Mouse (Mus musculus) midbrain, embryonic 16.5 days (tissue): ENCODE results near the gene Gpc6. TPM values are rescaled to one million over a fixed set of nuclear protein-coding genes. Genes with fewer than 3 reads are reported as not detected.

Experiments
- ATAC-seq: fragments of 200-750 bp; cut with Nextera tagmentation; 2 replicates; pipeline ENCODE4 v1.8.0; 2017; ENCODE audit warnings: moderate TSS enrichment
- H3K27ac ChIP-seq: fragments of 300-500 bp; sonication (generic); 2 replicates; pipeline ENCODE4 v1.5.1; 2014; ENCODE audit warnings: mild to moderate bottlenecking, low read length, mixed read lengths
- H3K27me3 ChIP-seq: fragments of 300-500 bp; sonication (generic); 2 replicates; pipeline ENCODE4 v1.6.1; 2014; ENCODE audit warnings: low read depth, low read length, mixed read lengths; ENCODE audit not compliant: control insufficient read depth, insufficient read depth
- H3K36me3 ChIP-seq: fragments of 300-500 bp; sonication (generic); 2 replicates; pipeline ENCODE4 v1.6.1; 2014; ENCODE audit warnings: mild to moderate bottlenecking, low read length, moderate library complexity, mixed read lengths; ENCODE audit not compliant: control insufficient read depth, insufficient read depth
- H3K4me1 ChIP-seq: fragments of 300-500 bp; sonication (generic); 2 replicates; pipeline ENCODE4 v1.6.1; 2014; ENCODE audit warnings: mild to moderate bottlenecking, low read length, mixed read lengths; ENCODE audit not compliant: control insufficient read depth, insufficient read depth
- H3K4me2 ChIP-seq: fragments of 300-500 bp; sonication (generic); 2 replicates; pipeline ENCODE4 v1.6.1; 2014; ENCODE audit warnings: mild to moderate bottlenecking, low read length, mixed read lengths
- H3K4me3 ChIP-seq: fragments of 300-500 bp; sonication (generic); 2 replicates; pipeline ENCODE4 v1.5.1; 2014; ENCODE audit warnings: low read depth, mild to moderate bottlenecking, low read length, moderate library complexity, mixed read lengths
- H3K9ac ChIP-seq: fragments of 300-500 bp; sonication (generic); 2 replicates; pipeline ENCODE4 v1.6.1; 2014; ENCODE audit warnings: low read depth, low read length, mixed read lengths
- H3K9me3 ChIP-seq: fragments of 300-500 bp; sonication (generic); replicated peaks from 2 replicates; pipeline ENCODE4 v1.6.1; 2014; ENCODE audit warnings: mild to moderate bottlenecking, low read length, mixed read lengths; ENCODE audit not compliant: control insufficient read depth, poor library complexity, severe bottlenecking
- WGBS: fragments of 180-500 bp; shearing (Covaris S2); extraction: QIAGEN DNeasy Blood & Tissue Kit; methylation state at CpG from one replicate; pipeline ENCODE4 v1.1.7; 2014; 5-methylcytosine and 5-hydroxymethylcytosine counted together
- polyA plus RNA-seq: library from polyadenylated mRNA; unstranded; fragments of >200 nt; fragmentation: Nextera tagmentation; extraction: Ambion mirVana; gene quantifications from 2 replicates; pipeline ENCODE4 v1.2.1, GENCODE M21; 2015

Gene Gpc6
- polyA plus RNA-seq, 1 experiment from 2014 or later, result 19.7 TPM

DNA sequence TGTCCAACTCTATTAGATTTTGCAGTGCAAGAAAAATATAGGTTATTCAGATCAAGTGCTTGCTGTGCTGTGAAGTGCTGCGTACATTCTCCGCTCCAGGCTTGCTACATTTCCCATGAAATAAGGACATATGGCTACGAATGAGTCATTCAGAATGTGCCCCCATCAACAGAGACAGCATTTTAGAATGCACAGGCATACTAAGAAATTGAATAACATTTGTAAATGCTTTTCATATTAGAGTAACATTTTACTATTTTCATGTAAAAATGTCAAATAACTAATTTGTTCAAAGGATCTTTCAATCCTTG is 483.4 kb downstream of the Gpc6 start:
- Histone ChIP-seq H3K27me3 (no peaks in the 10 kb centered on the region), H3K9me3 (no peaks in the 10 kb centered on the region), H3K9ac (no peak overlapping the region), H3K4me3 (no peak overlapping the region), H3K36me3 (no peaks in the 10 kb centered on the region), H3K4me2 (no peak overlapping the region), H3K4me1 (no peaks in the 10 kb centered on the region), H3K27ac (no peak overlapping the region)
- no peak for ATAC-seq
- 80% methylated on average over 3 of the region's 3 CpGs for WGBS

GRCm38 (mm10) chr14:117409778-117410177 is 484.7 kb downstream of the Gpc6 start:
- no peaks in the 10 kb centered on the region for H3K4me1 ChIP-seq
- H3K27ac ChIP-seq, result no peak overlapping the region
- ATAC-seq, result no peak
- H3K4me2 ChIP-seq, result no peak overlapping the region
- no peaks in the 10 kb centered on the region for H3K9me3 ChIP-seq
- WGBS, result 89% methylated on average over 2 of the region's 2 CpGs
- H3K4me3 ChIP-seq, result no peak overlapping the region
- H3K9ac ChIP-seq, result no peak overlapping the region
- H3K36me3 ChIP-seq, result no peaks in the 10 kb centered on the region
- H3K27me3 ChIP-seq, result no peaks in the 10 kb centered on the region

DNA sequence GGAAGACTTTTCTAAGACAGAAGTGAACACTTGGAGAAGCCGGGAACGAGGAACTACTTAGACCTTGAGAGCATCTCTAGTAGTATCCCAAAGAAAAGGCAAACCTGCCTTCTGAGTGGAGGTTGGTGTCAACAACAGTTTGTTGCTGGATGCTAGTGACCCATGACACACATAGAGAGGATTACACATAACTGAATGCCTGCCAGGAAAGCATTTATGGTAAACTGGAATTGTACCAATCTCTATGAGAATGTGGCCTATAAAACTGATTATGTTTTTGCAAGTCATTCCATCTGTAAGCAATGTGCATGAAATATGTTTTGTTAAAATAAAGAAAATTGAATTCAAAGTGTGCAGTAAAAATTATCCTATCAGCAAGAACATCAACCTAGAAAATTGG is 485.4 kb downstream of the Gpc6 start:
- H3K27ac ChIP-seq, result no peak overlapping the region
- H3K27me3 ChIP-seq, result no peaks in the 10 kb centered on the region
- H3K4me1 ChIP-seq, result no peaks in the 10 kb centered on the region
- H3K9me3 ChIP-seq, result no peaks in the 10 kb centered on the region
- no peaks in the 10 kb centered on the region for H3K36me3 ChIP-seq
- H3K4me2 ChIP-seq, result no peak overlapping the region
- H3K4me3 ChIP-seq, result no peak overlapping the region
- no peak overlapping the region for H3K9ac ChIP-seq
- ATAC-seq, result no peak
- WGBS, result 98% methylated on average over 2 of the region's 2 CpGs

GRCm38 (mm10) chr14:117415045-117415444 is 489.9 kb downstream of the Gpc6 start:
- H3K4me1 ChIP-seq, result no peaks in the 10 kb centered on the region
- no peak for ATAC-seq
- no peak overlapping the region for H3K9ac ChIP-seq
- H3K4me2 ChIP-seq, result no peak overlapping the region
- H3K9me3 ChIP-seq, result no peaks in the 10 kb centered on the region
- no peaks in the 10 kb centered on the region for H3K27me3 ChIP-seq
- no peak overlapping the region for H3K4me3 ChIP-seq
- no peak overlapping the region for H3K27ac ChIP-seq
- H3K36me3 ChIP-seq, result no peaks in the 10 kb centered on the region

DNA sequence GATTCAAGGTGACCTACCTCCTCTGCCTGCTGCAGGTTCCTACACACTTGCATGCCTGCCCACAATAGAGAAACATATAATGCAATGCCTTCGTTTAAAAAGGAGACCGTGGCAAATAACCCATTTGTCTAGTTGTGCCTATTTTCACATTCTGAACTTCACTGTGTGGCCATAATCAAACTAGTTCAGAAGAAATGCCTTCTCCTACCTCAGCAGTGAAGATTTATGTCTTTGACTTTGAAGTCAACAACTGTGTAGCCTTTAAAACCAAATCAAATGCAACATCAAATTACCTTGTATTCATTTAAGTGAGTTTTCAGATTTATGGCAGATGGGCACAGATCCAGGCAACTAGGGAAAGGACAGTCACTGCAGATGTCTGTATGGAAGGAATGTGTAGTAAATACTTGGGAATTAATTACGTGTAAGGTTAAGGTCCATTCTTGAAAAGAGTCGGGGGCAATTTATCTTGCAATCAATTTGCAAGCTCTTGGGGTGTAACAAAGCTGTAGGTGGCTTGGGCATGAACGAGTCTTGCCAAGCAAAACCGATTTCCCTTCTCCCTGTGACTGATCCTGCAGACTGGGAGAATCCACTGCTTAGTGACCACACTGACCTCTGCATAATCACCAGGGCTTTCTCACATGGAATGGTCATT is 494.6 kb downstream of the Gpc6 start:
- no peak overlapping the region for H3K4me3 ChIP-seq
- ATAC-seq, result no peak
- 71% methylated on average over 6 of the region's 6 CpGs for WGBS

GRCm38 (mm10) chr14:117421170-117421569 is 496.1 kb downstream of the Gpc6 start:
- ATAC-seq, result no peak
- H3K27ac ChIP-seq, result no peak overlapping the region
- H3K4me2 ChIP-seq, result no peak overlapping the region
- H3K4me1 ChIP-seq, result no peaks in the 10 kb centered on the region
- 91% methylated on average over 3 of the region's 3 CpGs for WGBS
- H3K4me3 ChIP-seq, result no peak overlapping the region
- H3K36me3 ChIP-seq, result no peaks in the 10 kb centered on the region
- no peaks in the 10 kb centered on the region for H3K27me3 ChIP-seq
- no peak overlapping the region for H3K9ac ChIP-seq
- H3K9me3 ChIP-seq, result no peaks in the 10 kb centered on the region

More for the DNA sequence above, 494.6 kb downstream of the Gpc6 start:
- Histone ChIP-seq H3K27ac (no peak overlapping the region), H3K27me3 (no peaks in the 10 kb centered on the region), H3K9ac (no peak overlapping the region), H3K36me3 (no peaks in the 10 kb centered on the region), H3K9me3 (no peaks in the 10 kb centered on the region), H3K4me1 (no peaks in the 10 kb centered on the region), H3K4me2 (no peak overlapping the region)

- no peak overlapping the region for H3K9ac ChIP-seq
- no peaks in the 10 kb centered on the region for H3K36me3 ChIP-seq
- H3K9me3 ChIP-seq, result no peaks in the 10 kb centered on the region
- H3K27ac ChIP-seq, result no peak overlapping the region
- ATAC-seq, result no peak
- H3K4me1 ChIP-seq, result no peaks in the 10 kb centered on the region
- WGBS, result 19% methylated on average over 7 of the region's 7 CpGs
- no peaks in the 10 kb centered on the region for H3K27me3 ChIP-seq
- H3K4me3 ChIP-seq, result no peak overlapping the region
- H3K4me2 ChIP-seq, result no peak overlapping the region
Measured at GRCm38 (mm10) chr14:117426116-117426515, 501.0 kb downstream of the Gpc6 start.

- H3K9ac ChIP-seq, result no peak overlapping the region
- no peak overlapping the region for H3K27ac ChIP-seq
- no peak overlapping the region for H3K4me3 ChIP-seq
- no peaks in the 10 kb centered on the region for H3K27me3 ChIP-seq
- H3K36me3 ChIP-seq, result no peaks in the 10 kb centered on the region
- WGBS, result 49% methylated on average over 3 of the region's 3 CpGs
- no peaks in the 10 kb centered on the region for H3K9me3 ChIP-seq
- no peak overlapping the region for H3K4me2 ChIP-seq
- H3K4me1 ChIP-seq, result no peaks in the 10 kb centered on the region; the same call in 1 of the 2 replicates
- no peak for ATAC-seq
Measured at GRCm38 (mm10) chr14:117427776-117428175, 502.7 kb downstream of the Gpc6 start.

- no peak for ATAC-seq
- no peak overlapping the region for H3K4me2 ChIP-seq
- no peak overlapping the region for H3K9ac ChIP-seq
- no peak overlapping the region for H3K27ac ChIP-seq
- H3K36me3 ChIP-seq, result no peaks in the 10 kb centered on the region
- no peaks in the 10 kb centered on the region for H3K27me3 ChIP-seq
- no peaks in the 10 kb centered on the region for H3K9me3 ChIP-seq
- 95% methylated on average over 13 of the region's 13 CpGs for WGBS
- no peaks in the 10 kb centered on the region; the same call in 1 of the 2 replicates for H3K4me1 ChIP-seq
- H3K4me3 ChIP-seq, result no peak overlapping the region
Measured at GRCm38 (mm10) chr14:117435739-117436138, 510.6 kb downstream of the Gpc6 start.
